Mouse (Mus musculus) bone marrow macrophage, adult 2 months (primary cell): Measurements from ENCODE around the gene H6pd. TPM values are rescaled to one million over a fixed set of nuclear protein-coding genes. Genes with fewer than 3 reads are reported as not detected.
"Not testable (repeated sequence)": the region's sequence is repeated elsewhere in the genome, so short reads cannot be mapped to it uniquely, and the experiment has no call there.

Experiments used
- H3K27ac ChIP-seq: 2 replicates; pipeline ENCODE4 v1.5.1; 2012; ENCODE audit warnings: low read depth, low read length; ENCODE audit not compliant: insufficient read depth
- H3K4me1 ChIP-seq: 2 replicates; pipeline ENCODE4 v1.6.1; 2012; ENCODE audit warnings: low read length; ENCODE audit not compliant: control insufficient read depth, insufficient read depth
- H3K4me3 ChIP-seq: 2 replicates; pipeline ENCODE4 v1.5.1; 2012; ENCODE audit warnings: mild to moderate bottlenecking, low read length, moderate library complexity; ENCODE audit not compliant: insufficient read depth
- CTCF ChIP-seq: IDR thresholded peaks from 2 replicates; pipeline ENCODE4 v1.5.1; 2012; ENCODE audit warnings: low read depth, mild to moderate bottlenecking, low read length, moderate library complexity
- POLR2A ChIP-seq: IDR thresholded peaks from 2 replicates; pipeline ENCODE4 v1.6.1; 2012; ENCODE audit warnings: mild to moderate bottlenecking, low read depth, low read length, borderline replicate concordance
- polyA plus RNA-seq: library from polyadenylated mRNA; stranded (reverse); fragments of >200 nt; gene quantifications from 2 replicates; pipeline ENCODE4 v1.2.4, GENCODE M21; 2012; ENCODE audit not compliant: missing spikeins, insufficient read depth, insufficient read length

The H6pd gene
- polyA plus RNA-seq, 1 experiment: 41.1 TPM

DNA sequence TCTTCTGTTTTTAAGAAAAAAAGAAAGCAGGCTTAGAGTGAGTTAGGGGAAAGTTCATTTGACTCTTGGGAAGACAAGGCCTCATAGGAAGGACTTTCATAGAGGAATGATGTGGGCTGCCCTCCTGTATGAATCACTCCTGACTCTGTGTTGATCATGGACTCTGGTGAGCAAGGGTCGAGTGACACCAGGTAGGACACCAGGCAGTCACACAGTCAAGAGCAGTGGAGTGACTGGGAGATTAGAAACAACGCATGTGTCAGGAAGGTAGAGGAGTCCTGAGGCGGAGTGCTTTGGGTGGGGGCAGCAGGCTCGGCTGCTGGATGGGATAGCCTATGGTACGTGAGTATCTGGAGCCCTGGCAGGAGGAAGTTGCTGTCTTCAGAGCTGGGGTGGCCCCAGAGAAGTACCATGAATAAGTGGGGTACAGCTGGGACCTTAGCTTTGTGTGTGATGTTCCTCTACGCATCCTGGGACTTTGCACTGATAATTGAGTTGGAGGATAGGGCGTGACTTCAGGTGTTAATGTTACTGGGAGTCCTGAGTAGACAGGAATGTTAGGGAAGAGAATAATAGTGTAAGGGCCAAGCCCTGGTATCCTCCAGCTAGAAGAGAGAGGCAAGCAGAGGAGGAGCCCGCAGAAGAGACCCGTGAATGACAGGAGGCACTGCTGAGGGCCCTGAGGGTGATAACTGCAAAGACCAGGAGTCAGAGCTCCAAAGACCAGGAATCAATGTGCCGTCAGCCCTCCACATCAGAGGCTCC is 32.7 kb upstream of the H6pd start:
- peaks cover 2% of the 10 kb centered on the region; the same call in 1 of the 2 replicates for H3K4me1 ChIP-seq
- no peak for TF ChIP-seq POLR2A
- TF ChIP-seq CTCF: no peak
- H3K27ac ChIP-seq: no peak overlapping the region
- H3K4me3 ChIP-seq: no peak overlapping the region

DNA sequence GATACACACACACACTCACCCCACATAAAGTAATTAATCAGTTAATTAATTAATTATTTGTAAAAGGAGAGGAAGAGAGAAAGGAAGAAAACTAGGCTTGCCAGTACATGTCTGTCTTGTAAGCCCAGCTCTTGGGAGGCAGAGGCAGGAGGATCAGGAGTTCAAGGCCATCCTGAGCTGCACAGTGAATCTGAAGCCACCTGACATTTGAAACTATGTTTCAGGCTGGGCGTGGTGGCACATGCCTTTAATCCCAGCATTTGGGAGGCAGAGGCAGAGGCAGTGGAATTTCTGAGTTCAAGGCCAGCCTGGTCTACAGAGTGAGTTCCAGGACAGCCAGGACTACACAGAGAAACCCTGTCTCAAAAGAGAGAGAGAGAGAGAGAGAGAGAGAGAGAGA is 32.0 kb upstream of the H6pd start:
- not testable (repeated sequence) for H3K27ac ChIP-seq, H3K4me3 ChIP-seq, H3K4me1 ChIP-seq

- H3K4me3 ChIP-seq: no peak overlapping the region
- H3K4me1 ChIP-seq: peaks cover 3% of the 10 kb centered on the region
- H3K27ac ChIP-seq: no peak overlapping the region
- TF ChIP-seq POLR2A (no peak), CTCF (no peak)
These were observed 31.3 kb upstream of the H6pd start for GRCm38 (mm10) chr4:150040003-150040581.

- no peak overlapping the region for H3K4me3 ChIP-seq
- H3K27ac ChIP-seq: no peak overlapping the region
- TF ChIP-seq POLR2A: no peak
- TF ChIP-seq CTCF: no peak
- H3K4me1 ChIP-seq: peaks cover 6% of the 10 kb centered on the region
These were observed 29.7 kb upstream of the H6pd start for GRCm38 (mm10) chr4:150038533-150038932.

DNA sequence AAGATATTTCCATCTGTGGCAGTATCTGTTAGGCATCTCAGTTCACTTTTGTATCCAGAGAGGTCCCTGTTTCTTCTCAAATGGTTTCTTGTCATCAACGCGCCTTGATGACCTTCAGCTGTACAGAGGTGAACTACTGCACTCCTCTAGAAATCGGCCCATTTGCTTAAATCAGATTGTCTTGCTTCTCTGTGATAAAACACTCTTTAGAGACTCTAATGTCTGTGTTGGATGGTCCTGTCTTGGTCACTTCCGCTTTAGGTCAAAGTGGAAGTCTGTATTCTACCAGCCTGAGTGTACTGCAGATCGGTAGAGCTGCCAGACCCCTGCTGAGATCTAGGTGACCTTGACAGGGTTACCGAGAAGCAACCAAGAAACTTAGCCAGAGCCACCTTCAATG is 27.3 kb upstream of the H6pd start:
- TF ChIP-seq CTCF (no peak), POLR2A (no peak)
- Histone ChIP-seq H3K4me1 (peaks cover 6% of the 10 kb centered on the region), H3K27ac (no peak overlapping the region)

GRCm38 (mm10) chr4:150035280-150035679 is 26.5 kb upstream of the H6pd start:
- Histone ChIP-seq H3K4me3 (no peak overlapping the region), H3K27ac (no peak overlapping the region), H3K4me1 (peaks cover 4% of the 10 kb centered on the region)
- peak; percentile 75 for TF ChIP-seq CTCF
- no peak for TF ChIP-seq POLR2A

More for the DNA sequence above, 27.3 kb upstream of the H6pd start:
- H3K4me3 ChIP-seq: no peak overlapping the region

- Histone ChIP-seq H3K27ac (no peak overlapping the region), H3K4me1 (peaks cover 4% of the 10 kb centered on the region), H3K4me3 (no peak overlapping the region)
- no peak for TF ChIP-seq CTCF
- no peak for TF ChIP-seq POLR2A
These were observed 24.4 kb upstream of the H6pd start for GRCm38 (mm10) chr4:150033261-150033671.

DNA sequence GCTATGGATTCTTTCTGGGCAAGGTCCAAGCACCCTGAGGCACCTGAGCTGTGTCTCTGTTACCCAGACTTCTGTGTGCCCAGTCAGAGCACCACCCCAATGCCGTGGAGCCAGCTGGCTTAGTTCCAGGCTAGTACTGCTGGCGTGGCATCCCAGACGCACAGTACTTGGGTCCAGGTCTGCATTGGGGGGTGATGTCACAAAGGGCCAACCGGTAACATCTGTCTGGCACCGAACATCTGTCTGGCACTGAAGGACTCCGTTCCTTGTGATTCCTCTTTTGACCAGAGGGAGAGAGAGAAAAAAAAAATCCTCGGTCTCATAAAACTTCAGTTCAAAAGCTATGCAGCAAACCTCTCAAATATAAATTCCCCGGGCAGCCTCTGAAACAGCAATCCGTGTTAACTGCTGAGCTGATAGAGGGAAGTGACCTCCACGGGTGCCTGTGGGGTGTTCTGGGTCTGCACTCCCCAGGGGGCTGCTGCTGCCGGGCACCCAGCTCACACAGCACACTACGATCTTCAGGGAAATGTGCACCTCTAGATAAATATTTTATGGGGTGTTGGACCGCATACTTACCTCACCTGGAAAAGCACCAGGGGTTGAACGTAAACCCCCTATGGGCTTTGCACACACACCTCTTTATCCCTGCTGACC is 22.5 kb upstream of the H6pd start:
- no peak overlapping the region for H3K27ac ChIP-seq
- peaks cover 4% of the 10 kb centered on the region for H3K4me1 ChIP-seq
- peak overlapping the region; percentile 69 for H3K4me3 ChIP-seq
- TF ChIP-seq CTCF (no peak), POLR2A (no peak)

DNA sequence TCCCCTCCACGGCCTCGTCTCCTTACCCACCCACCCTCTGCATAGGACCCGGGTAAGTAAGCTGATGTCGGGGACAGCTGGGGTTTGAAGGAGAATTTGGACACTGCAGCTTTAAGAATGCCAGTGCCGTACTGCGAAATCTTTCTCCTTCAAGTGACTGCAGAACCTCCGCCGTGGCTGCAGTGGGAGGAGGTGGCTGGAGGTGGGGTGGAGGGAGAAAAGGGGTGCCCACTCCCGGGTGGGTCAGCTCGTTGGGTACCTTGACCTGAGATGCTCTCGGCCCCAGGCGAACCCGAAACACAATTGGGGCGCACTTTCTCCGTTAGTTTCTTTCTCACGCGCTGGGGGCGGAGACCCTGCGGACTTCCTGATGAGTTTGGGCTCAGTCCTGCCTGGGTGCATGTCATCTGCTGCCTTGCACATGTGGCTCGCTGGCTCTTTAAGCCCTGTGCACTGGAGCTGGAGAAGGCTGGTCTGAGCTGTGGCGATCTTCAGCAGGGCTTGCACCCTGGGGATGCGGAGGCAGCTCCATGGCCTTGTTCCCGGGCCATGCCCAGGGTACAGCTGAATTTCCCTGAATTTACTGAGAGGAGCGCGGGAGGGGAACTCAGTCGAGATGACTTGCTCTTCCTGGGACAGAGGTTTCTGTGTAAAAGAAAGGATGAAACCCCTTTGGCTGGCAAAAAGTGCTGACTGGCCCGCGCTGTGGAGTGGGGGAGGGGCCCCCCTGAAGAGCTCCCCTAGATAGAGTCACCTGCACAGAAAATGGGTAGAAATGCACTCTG is 21.8 kb upstream of the H6pd start:
- peak overlapping the region; percentile 69 for H3K4me3 ChIP-seq
- H3K4me1 ChIP-seq: peaks cover 8% of the 10 kb centered on the region
- TF ChIP-seq POLR2A: no peak
- no peak for TF ChIP-seq CTCF
- no peak overlapping the region for H3K27ac ChIP-seq
